Mouse (Mus musculus): ENCODE data around the gene Mt2. TPM values are rescaled to one million over a fixed set of nuclear protein-coding genes. Genes with fewer than 3 reads are reported as not detected.

The Mt2 gene
- polyA plus RNA-seq, 1 experiment from 2014 or later: 1,547 TPM

DNA sequence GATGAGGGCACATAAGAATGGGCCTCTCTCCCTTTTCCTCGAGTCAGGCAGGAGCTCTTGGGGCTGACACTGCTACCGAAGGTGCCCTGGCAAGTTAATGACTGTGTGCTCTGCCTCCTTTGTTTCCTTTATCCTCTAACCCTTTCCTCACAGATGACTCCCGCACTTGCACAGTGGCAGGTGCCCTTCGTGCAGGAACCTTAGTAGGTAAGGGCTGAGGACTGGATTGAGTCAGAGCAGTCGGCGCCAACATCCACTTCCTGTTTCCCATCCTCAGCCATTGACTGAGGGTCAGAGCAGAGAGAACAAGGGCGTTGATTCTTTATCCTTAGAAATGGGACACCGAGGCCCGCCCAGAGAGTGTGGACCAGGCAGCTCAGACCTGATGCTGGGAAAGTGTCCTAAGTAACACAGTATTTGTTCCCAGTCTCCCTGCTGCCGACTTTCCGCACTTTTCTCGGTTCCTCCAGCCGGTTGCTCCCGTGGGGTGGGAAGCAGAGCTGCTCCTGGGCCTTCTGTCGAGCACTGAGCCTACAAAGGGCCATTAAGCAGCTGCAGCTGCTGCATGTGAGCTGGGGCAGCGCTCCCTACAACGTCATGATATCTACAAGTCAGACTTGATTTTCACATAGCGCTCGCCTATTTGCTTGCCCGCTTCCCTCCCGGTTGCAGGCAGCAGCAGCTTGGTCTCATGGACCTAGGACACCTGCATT lies 15.0 kb downstream of the Mt2 start:
- H3K9ac ChIP-seq (ENCODE audit: low read depth, low read length): peak overlapping the region; percentile 53
- no peak for ATAC-seq (ENCODE audit: low read depth)
- WGBS (ENCODE audit: insufficient replicate concordance): 40% methylated on average over 21 of the region's 21 CpGs
- peak overlapping the region; percentile 93 for H3K27ac ChIP-seq (ENCODE audit: low read length)
- peaks cover 72% of the 10 kb centered on the region for H3K4me1 ChIP-seq (ENCODE audit: control insufficient read depth, low read depth, low read length)
- H3K27me3 ChIP-seq (ENCODE audit: control insufficient read depth, insufficient read depth, low read depth, low read length): peaks cover 7% of the 10 kb centered on the region
- no peaks in the 10 kb centered on the region for H3K36me3 ChIP-seq (ENCODE audit: control insufficient read depth, insufficient read depth)
- no peak overlapping the region; the same call in 1 of the 2 replicates for H3K4me3 ChIP-seq (ENCODE audit: low read depth, low read length)
- no peaks in the 10 kb centered on the region for H3K9me3 ChIP-seq (replicated peaks; ENCODE audit: control insufficient read depth, low read length)
- peak overlapping the region; percentile 68 for H3K4me2 ChIP-seq (ENCODE audit: low read depth, low read length)

DNA sequence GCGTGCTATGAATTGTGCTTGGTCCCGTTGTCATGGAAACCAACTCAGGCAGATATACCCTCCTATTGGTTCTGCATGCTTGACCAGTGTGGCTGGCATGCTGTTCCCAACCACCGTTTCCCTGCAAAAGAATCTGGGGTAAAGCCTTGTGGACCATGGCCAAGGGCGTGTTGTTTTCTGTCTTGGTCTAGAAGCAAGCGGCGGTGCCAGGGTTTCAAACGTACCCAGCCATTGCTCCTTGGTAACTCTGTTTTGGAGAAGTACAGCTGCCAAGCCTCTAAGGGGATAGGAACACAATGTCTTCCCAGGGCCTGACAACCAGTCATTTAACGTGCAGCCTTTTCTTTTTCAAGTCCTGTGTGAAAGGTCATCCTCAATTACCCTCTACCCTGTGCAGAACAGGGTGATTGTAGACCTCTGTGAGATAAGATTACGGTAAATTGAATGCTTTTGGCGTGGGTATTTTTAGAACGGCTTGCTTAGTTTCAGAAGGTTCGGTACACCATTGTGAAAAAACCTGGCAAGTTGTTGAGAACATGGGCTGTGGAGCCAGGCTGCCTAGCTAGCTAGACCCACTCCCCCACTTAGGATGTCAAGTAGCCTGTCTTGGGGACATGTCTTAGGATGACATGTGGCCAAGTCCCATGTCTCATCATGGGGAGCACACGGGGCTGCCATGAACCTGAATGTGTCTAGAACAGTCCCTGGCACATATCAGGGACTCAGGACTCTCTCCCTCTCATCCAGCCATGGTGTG lies 17.0 kb downstream of the Mt2 start:
- Histone ChIP-seq H3K27me3 (ENCODE audit: control insufficient read depth, insufficient read depth, low read depth, low read length) (peaks cover 6% of the 10 kb centered on the region), H3K4me3 (ENCODE audit: low read depth, low read length) (no peak overlapping the region), H3K27ac (ENCODE audit: low read length) (no peak overlapping the region), H3K9me3 (replicated peaks; ENCODE audit: control insufficient read depth, low read length) (no peaks in the 10 kb centered on the region), H3K36me3 (ENCODE audit: control insufficient read depth, insufficient read depth) (no peaks in the 10 kb centered on the region), H3K4me1 (ENCODE audit: control insufficient read depth, low read depth, low read length) (peaks cover 53% of the 10 kb centered on the region), H3K9ac (ENCODE audit: low read depth, low read length) (no peak overlapping the region), H3K4me2 (ENCODE audit: low read depth, low read length) (no peak overlapping the region)
- 55% methylated on average over 13 of the region's 13 CpGs for WGBS (ENCODE audit: insufficient replicate concordance)
- no peak for ATAC-seq (ENCODE audit: low read depth)

DNA sequence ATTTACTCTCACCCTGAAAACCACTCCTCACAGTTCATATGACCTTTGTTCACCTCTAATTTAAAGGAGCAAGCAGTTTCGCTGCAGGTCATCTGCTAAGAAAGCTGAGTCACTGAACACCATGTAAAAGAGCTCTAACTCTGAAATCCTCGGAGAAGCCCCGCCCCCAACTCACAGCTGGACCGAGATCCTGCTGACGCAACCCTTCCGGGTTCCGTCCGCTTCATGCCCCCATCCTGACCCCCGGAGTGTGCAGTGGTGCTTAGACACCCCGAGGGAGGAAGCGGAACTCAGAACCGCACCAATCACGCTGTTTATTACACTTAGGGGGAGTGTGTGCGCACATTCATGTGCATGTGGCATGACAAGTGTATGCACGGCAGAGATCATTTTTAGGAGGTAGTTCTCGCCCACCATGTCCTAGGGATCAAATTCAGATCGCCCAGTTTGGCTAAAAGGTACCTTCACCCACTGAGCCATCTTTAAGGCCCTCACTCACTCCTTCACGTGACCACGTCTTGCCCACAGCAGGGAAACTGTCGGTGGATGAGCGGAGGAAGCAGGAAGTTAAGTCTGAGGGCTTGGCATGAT lies 18.7 kb downstream of the Mt2 start:
- no peaks in the 10 kb centered on the region for H3K9me3 ChIP-seq (replicated peaks; ENCODE audit: control insufficient read depth, low read length)
- H3K9ac ChIP-seq (ENCODE audit: low read depth, low read length): peak overlapping the region; percentile 62
- H3K36me3 ChIP-seq (ENCODE audit: control insufficient read depth, insufficient read depth): no peaks in the 10 kb centered on the region
- peak overlapping the region; percentile 56 for H3K4me3 ChIP-seq (ENCODE audit: low read depth, low read length)
- peaks cover 3% of the 10 kb centered on the region for H3K27me3 ChIP-seq (ENCODE audit: control insufficient read depth, insufficient read depth, low read depth, low read length)
- ATAC-seq (ENCODE audit: low read depth): peak; percentile 31
- H3K4me2 ChIP-seq (ENCODE audit: low read depth, low read length): peak overlapping the region; percentile 84
- H3K4me1 ChIP-seq (ENCODE audit: control insufficient read depth, low read depth, low read length): peaks cover 38% of the 10 kb centered on the region
- WGBS (ENCODE audit: insufficient replicate concordance): 10% methylated on average over 21 of the region's 21 CpGs
- peak overlapping the region; percentile 32 for H3K27ac ChIP-seq (ENCODE audit: low read length)

DNA sequence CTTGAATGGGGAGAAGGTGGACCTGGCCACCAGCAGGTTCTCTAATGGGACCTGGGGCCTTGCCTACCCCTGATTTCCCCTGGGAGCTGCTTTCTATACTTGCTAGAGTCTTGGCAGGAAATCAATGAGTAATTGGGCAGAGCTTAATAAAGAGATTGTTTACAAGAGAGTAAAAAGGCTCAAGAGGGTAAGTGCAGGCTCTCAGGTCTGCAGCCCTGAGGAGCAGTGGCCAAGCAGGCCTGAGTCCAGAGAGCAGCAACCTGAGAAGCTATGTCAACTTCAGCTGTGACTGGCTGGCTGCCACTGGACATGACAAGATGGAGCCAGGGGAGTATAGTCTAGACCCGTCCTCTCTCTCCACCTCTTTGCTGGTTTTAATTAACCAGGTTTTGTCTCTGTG lies 20.5 kb downstream of the Mt2 start:
- no peak for ATAC-seq (ENCODE audit: low read depth)
- WGBS (ENCODE audit: insufficient replicate concordance): 52% methylated on average over 1 of the region's 1 CpGs
- no peaks in the 10 kb centered on the region for H3K9me3 ChIP-seq (replicated peaks; ENCODE audit: control insufficient read depth, low read length)

DNA sequence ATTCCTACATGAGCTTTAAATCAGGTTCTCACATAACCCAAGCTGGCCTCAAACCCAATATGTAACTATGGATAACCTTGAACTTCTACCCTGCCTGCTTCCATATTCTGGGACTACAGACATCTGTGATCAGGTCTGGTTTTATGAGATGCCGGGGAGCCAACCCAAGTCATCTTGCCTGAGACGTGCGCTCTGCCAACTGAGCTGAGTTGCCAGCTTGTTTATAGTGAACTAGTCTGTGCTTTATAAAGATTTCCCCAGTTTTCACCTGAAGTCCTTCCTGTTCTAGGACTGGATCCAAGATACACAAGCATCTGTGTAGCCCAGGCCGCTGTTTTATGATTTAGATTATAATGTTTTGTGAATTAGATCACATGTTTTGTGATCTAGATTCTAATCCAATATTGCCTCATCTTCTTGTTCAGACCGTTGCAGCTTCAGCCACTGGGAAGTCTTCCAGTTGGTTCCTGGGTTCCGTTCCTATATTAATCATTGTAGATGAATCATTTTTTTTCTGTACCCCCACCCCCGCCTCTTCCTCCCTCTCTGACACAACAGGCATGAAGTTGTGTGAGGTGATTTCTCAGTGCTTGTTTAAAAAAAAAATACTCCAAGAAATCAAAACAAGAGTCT lies 22.2 kb downstream of the Mt2 start:
- H3K9ac ChIP-seq (ENCODE audit: low read depth, low read length): no peak overlapping the region
- H3K27me3 ChIP-seq (ENCODE audit: control insufficient read depth, insufficient read depth, low read depth, low read length): no peaks in the 10 kb centered on the region; the same call in 1 of the 2 replicates
- no peak for ATAC-seq (ENCODE audit: low read depth)
- no peak overlapping the region for H3K4me3 ChIP-seq (ENCODE audit: low read depth, low read length)
- no peaks in the 10 kb centered on the region for H3K36me3 ChIP-seq (ENCODE audit: control insufficient read depth, insufficient read depth)
- H3K9me3 ChIP-seq (replicated peaks; ENCODE audit: control insufficient read depth, low read length): no peaks in the 10 kb centered on the region
- peaks cover 18% of the 10 kb centered on the region for H3K4me1 ChIP-seq (ENCODE audit: control insufficient read depth, low read depth, low read length)
- H3K27ac ChIP-seq (ENCODE audit: low read length): no peak overlapping the region
- 71% methylated on average over 7 of the region's 7 CpGs for WGBS (ENCODE audit: insufficient replicate concordance)
- no peak overlapping the region for H3K4me2 ChIP-seq (ENCODE audit: low read depth, low read length)

More for the DNA sequence above, 20.5 kb downstream of the Mt2 start:
- no peak overlapping the region for H3K4me2 ChIP-seq (ENCODE audit: low read depth, low read length)
- H3K9ac ChIP-seq (ENCODE audit: low read depth, low read length): no peak overlapping the region
- no peak overlapping the region for H3K4me3 ChIP-seq (ENCODE audit: low read depth, low read length)
- no peaks in the 10 kb centered on the region; the same call in none of the 2 replicates for H3K27me3 ChIP-seq (ENCODE audit: control insufficient read depth, insufficient read depth, low read depth, low read length)
- peaks cover 22% of the 10 kb centered on the region for H3K4me1 ChIP-seq (ENCODE audit: control insufficient read depth, low read depth, low read length)
- H3K36me3 ChIP-seq (ENCODE audit: control insufficient read depth, insufficient read depth): no peaks in the 10 kb centered on the region
- no peak overlapping the region for H3K27ac ChIP-seq (ENCODE audit: low read length)

DNA sequence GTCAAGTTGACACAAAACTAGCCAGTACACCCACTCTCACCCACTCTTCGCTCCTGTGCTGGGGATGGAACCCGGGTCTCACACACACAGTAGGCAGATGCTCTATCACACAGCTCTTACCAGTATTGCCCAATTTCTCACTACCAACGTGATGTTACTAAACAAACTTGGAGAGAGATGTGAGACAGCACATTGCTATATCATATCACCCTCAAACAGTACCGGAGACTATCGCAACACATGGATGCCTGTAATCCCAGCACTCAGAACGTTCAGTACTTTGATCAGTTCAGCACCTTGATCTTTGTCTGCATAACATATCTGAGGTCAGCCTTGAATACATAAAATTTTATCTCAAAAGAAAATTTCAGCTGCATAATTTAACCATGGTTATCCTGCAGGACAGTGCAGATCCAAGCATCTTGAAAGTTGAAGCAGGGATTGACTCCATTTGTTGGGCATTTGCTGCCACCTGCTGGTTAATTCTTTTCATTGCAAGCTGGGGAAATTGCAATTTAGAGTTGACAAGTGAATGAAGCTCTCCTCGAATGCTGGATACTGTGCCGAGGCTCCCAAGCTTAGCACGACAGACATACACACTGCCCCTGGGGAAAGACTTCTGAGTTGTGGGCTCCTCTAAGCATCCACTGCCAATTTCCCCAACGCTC lies 26.9 kb downstream of the Mt2 start:
- Histone ChIP-seq H3K4me1 (ENCODE audit: control insufficient read depth, low read depth, low read length) (no peaks in the 10 kb centered on the region), H3K27me3 (ENCODE audit: control insufficient read depth, insufficient read depth, low read depth, low read length) (no peaks in the 10 kb centered on the region; the same call in 1 of the 2 replicates), H3K36me3 (ENCODE audit: control insufficient read depth, insufficient read depth) (no peaks in the 10 kb centered on the region), H3K4me2 (ENCODE audit: low read depth, low read length) (no peak overlapping the region), H3K27ac (ENCODE audit: low read length) (no peak overlapping the region), H3K4me3 (ENCODE audit: low read depth, low read length) (no peak overlapping the region), H3K9ac (ENCODE audit: low read depth, low read length) (no peak overlapping the region), H3K9me3 (replicated peaks; ENCODE audit: control insufficient read depth, low read length) (no peaks in the 10 kb centered on the region)
- WGBS (ENCODE audit: insufficient replicate concordance): 43% methylated on average over 10 of the region's 10 CpGs
- ATAC-seq (ENCODE audit: low read depth): peak; percentile 27; the same call in 1 of the 2 replicates

DNA sequence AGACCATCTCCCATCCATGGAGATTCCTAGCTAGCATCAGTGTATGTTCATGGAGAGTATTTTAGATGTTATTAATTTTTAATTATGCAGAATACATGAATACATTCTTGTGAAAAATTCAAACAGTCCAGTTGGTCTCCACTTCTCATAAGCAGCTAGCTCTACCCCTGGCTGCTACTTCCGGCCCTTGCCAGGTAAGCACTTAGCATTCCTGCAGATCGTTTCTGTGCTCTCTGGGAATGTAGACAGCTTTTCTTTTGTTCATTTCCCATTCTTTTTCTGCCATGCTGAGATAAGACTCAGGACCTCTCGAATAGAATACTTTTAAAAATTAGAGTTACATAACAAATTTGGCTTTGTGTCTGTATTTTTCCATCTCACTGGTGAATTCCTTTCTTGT lies 31.6 kb downstream of the Mt2 start:
- WGBS (ENCODE audit: insufficient replicate concordance): 55% methylated on average over 3 of the region's 3 CpGs

DNA sequence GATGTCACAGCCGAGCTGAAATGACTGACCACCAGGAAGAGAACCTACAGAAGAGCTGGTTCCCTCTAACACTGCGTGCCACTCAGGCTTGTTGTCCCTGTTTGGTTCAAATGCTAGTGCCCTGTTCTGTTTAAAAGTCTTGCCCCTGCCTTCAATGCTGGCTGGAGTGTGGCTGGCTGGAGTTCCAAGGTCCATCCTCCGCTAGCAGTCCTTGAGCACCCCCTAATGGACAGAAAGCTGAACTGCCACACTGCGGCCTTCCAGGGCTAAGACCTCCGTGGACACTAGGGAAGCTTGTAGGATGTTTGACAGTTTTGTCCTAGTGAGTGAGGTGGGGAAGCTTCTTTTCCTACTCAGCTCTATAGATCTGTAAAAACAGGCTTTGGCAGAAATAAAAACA lies 33.3 kb downstream of the Mt2 start:
- Histone ChIP-seq H3K4me2 (ENCODE audit: low read depth, low read length) (no peak overlapping the region), H3K4me1 (ENCODE audit: control insufficient read depth, low read depth, low read length) (no peaks in the 10 kb centered on the region), H3K36me3 (ENCODE audit: control insufficient read depth, insufficient read depth) (no peaks in the 10 kb centered on the region), H3K9me3 (replicated peaks; ENCODE audit: control insufficient read depth, low read length) (no peaks in the 10 kb centered on the region), H3K27ac (ENCODE audit: low read length) (no peak overlapping the region), H3K4me3 (ENCODE audit: low read depth, low read length) (no peak overlapping the region), H3K9ac (ENCODE audit: low read depth, low read length) (no peak overlapping the region), H3K27me3 (ENCODE audit: control insufficient read depth, insufficient read depth, low read depth, low read length) (no peaks in the 10 kb centered on the region)
- ATAC-seq (ENCODE audit: low read depth): peak; percentile 73
- WGBS (ENCODE audit: insufficient replicate concordance): 14% methylated on average over 5 of the region's 5 CpGs

More for the DNA sequence above, 31.6 kb downstream of the Mt2 start:
- no peak overlapping the region for H3K4me2 ChIP-seq (ENCODE audit: low read depth, low read length)
- H3K36me3 ChIP-seq (ENCODE audit: control insufficient read depth, insufficient read depth): no peaks in the 10 kb centered on the region
- H3K4me1 ChIP-seq (ENCODE audit: control insufficient read depth, low read depth, low read length): no peaks in the 10 kb centered on the region
- no peak overlapping the region for H3K27ac ChIP-seq (ENCODE audit: low read length)
- ATAC-seq (ENCODE audit: low read depth): no peak
- no peak overlapping the region for H3K9ac ChIP-seq (ENCODE audit: low read depth, low read length)
- H3K27me3 ChIP-seq (ENCODE audit: control insufficient read depth, insufficient read depth, low read depth, low read length): no peaks in the 10 kb centered on the region
- no peak overlapping the region for H3K4me3 ChIP-seq (ENCODE audit: low read depth, low read length)
- H3K9me3 ChIP-seq (replicated peaks; ENCODE audit: control insufficient read depth, low read length): no peaks in the 10 kb centered on the region
